Mouse (Mus musculus): Measurements from ENCODE around the gene Amot.

DNA sequence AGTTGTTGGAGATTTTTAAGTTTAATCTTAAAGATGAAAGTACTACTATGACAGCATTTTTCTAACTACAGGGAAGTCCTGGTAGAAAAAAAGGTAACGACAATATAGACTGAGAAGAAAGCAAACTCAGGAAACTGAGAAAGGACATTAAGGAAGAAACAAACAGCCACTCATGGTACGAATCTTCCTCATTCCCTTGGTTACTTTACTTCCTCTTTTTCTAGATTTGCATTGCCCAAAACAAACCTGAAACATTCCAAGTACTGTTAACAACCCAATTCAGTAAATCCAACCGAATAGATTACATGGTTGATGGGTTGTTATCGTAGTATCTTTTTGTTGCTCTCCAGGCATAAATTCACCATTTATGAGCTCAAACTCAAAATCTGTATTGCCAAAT lies 48.7 kb downstream of the Amot start:
- TF ChIP-seq POLR2A (IDR thresholded peaks at IDR 0.05; ENCODE audit: control insufficient read depth, low read depth, low read length): no peak
- TF ChIP-seq CTCF (IDR thresholded peaks at IDR 0.05; ENCODE audit: control insufficient read depth, insufficient read depth, insufficient replicate concordance, low read depth, low read length): no peak
